Mouse (Mus musculus) natural killer cell, adult 2 months (primary cell): Measurements from ENCODE around the gene Fam219a.
A peak's percentile ranks its signal among the peaks of the same experiment; 100 is the strongest.

Experiments used
- DNase-seq, 2 experiments: peaks; one replicate each; pipeline ENCODE4 v3.0.0; 2022; ENCODE audit warnings: low spot score in 2 of 2

Gene Fam219a

DNA sequence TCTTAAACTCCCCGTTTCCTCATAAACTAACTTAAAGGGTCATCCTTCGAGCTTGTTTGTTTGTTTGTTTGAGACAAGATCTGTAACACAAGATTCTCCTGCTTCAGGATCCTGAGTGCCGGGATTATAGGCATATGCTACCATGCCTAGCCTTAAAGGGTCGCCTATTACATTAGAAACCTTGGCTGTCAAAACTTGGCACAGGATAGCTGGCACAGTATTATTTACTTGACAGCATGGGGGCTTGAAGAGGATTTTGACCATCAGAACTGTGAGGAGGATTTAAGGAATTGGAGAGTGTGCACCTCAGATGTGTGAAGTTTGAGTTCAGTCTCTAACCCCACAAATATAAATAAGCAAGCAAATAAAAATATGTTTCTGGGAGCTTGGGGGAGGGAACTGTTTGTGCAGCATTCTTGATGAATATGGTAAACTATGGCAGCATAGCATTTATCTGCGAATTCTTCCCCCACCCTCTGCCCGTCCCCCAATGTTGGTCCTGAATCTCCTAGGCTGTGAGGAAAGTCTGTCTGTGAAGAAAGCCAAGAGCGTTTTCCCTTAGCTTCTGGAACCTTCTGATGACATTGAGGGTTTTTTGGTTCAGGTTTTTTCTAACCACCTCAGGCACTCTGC, 99.2 kb downstream of the Fam219a start:
- no peak for DNase-seq

DNA sequence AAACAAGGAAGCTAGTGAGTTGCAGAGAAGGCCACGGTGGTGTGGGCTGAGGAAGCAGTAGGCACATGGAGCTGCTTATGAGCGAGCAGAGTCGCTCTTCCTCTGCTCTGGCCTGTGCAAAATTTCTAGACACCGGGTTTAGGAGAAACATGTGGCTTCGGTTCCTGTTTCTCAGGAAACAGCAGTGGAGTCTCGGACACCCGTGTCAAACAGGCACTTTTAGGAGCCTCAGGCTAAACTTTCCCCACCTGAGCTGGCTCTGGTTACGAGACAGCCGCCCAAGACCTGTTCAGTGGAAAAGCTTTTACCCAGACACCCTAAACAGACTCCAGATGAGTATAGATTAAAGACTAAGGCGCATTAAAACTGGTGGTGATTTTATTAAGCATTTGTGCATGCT, 100.1 kb downstream of the Fam219a start:
- no peak for DNase-seq

- DNase-seq = peak; percentile 24 to 38
Measured at GRCm38 (mm10) chr4:41468396-41469080, 100.8 kb downstream of the Fam219a start.
